Mouse (Mus musculus): ENCODE results near the gene Cdh3.

The Cdh3 gene

GRCm38 (mm10) chr8:106527241-106528036 is 16.7 kb downstream of the Cdh3 start:
- DNase-seq (ENCODE audit: low spot score in 2 of 2): no peak

DNA sequence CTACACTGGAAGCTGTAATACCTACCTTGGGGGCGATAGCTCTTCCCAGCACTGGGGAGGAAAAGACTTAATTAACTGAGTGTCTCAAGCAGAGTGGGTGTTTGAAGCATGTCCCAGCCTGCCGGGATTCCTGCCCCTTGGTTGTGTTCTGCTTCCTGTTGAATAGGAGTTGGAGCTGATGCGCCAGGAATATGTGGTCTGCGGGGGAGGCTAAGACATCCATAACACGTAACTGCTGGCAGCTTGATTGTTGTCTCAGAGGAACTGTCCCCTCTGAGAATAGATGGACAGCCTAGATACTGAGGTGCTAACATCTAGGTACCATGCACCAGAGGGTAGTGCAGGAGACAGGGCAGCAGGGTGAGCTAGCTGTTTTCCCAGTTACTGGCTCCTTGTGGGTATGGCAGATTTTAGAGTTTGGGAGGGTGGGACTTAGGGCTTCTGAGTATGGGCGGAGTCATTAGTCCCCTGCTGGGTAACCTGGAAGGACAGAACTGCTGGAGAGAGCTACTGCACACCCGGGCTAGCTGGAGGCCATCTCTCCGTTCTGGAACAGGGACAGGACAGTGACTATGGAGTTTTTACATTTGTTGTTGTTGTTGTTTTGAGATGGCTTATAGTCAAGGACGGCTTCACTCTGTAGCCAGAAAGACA is 18.0 kb downstream of the Cdh3 start:
- no peak for DNase-seq (ENCODE audit: low spot score in 2 of 2)

DNA sequence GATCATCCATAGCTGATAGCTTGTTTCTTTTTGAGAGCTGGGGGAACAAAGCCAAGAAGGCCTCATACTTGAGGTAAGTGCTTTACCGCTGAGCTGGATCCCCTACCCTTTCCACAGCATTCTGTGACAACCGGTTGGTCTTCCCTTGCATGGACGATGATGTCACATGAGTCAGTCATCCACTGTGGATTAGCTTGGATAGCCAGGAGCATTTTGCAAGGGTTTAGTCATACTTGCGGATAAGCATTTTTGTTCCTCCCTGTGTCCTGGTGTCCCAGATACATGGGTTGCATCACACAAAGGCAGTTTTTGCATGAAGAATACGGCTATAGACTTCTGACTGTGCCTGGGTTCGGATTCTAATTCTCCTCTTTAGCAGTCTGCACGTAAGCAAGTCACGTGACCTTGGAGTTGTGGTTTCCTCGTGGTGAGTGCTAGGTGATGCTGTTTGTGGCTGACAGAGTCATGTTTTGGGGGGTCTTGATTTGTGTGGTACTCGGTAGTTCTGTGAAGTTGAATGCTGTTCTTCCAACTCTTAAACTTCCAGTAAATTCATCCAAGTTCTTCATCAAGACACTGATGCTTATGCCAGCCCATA is 19.3 kb downstream of the Cdh3 start:
- DNase-seq (ENCODE audit: low spot score in 2 of 2): no peak

- no peak for DNase-seq (ENCODE audit: low spot score in 2 of 2)
Measured at GRCm38 (mm10) chr8:106530566-106530965, 19.9 kb downstream of the Cdh3 start.

DNA sequence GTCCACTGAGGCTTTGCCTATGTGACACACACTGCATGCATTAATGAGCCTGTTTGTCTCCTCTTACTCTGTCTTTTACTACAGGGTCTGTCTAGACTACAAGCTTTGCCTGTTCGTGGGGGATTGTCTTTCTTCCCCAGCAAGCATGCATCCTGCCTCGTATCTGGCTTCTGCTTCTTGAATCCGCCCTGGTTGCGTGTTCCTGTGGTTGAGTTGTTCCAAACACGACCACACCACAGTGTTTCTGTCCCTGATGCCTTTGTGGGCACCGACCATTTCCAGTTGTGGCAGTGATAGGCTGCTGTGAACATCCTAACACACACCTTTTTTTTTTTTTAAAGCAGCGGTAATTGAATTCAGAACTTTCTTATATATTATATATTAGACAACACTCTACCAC is 23.0 kb downstream of the Cdh3 start:
- no peak for DNase-seq (ENCODE audit: low spot score in 2 of 2)

DNA sequence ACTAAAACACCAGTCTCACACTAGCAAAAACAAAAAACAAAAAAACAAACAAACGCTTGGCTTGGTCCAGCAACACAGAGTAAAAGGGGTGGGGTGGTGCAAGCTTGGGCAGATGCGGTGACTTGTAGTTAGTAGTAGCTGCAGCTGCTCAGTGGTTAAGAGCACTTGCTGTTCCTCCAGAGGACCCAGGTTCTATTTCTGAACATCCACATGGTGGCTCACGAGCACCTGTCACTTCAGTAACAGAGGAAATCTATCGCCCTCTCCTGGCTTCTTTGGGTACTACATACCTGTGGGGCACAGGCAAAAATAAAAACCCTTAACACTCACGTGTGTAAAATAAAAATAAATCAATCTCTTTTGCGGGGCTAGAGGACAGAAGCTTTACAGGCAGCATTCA is 23.8 kb downstream of the Cdh3 start:
- DNase-seq (ENCODE audit: low spot score in 2 of 2): peak in 1 of 2 experiments; percentile 24

DNA sequence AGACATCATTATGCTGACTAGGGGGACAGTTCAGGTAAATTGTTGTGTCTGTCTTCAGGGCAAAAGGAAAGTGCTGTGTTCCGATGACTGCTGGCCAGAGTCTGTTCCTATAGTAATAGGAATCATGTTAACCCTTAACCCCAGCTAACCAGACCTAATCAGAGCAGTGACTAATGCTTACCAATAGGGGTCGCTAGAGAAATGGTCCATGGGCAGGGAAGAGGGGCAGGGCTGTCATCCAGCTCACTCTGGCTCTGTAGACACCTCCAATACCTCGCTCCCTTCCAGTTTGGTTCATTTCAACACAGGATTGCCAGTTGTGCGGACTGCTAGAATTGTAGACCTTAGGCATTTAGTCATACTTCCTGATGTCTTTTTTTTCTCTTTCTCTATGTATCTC is 24.8 kb downstream of the Cdh3 start:
- no peak for DNase-seq (ENCODE audit: low spot score in 2 of 2)

DNA sequence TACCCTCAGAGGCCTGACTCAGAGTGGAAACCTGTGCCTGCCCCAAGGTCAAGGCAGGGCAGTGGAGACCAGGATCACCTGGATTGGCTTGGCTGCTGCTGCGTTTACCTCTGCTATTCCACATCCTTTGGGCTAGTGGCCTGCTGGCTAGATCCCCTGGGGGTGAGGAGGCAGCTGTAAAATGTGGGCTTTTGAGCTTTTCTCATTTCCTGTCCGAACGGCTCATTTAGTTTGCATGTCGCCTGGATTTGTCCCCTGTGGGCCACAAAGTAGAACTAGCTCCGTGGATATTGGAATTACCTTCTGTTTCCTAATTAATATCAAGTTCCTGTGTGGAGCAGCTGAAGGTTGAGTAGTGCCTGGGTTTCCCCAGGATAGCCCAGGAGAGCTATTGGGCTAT is 28.5 kb downstream of the Cdh3 start:
- no peak for DNase-seq (ENCODE audit: low spot score in 2 of 2)

DNA sequence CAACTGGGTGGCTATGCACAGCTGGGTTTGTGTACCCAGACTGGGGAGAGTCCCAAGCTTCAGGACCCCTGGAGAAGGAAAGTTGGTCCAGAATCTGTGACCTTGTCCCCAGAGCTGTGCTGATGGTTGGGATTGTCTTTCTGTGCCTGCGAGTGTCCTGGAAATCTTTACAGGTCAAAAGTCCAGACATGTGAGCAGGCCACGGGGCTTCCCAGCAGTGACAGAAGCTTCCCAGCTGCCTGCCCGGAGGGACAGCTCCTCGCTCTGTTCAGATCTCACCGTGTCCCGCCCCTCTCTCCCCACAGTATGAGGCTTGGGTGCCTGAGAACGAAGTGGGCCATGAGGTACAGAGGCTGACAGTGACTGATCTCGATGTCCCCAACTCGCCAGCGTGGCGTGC is 30.3 kb downstream of the Cdh3 start:
- no peak for DNase-seq (ENCODE audit: low spot score in 2 of 2)

- no peak for DNase-seq (ENCODE audit: low spot score in 2 of 2)
Measured at GRCm38 (mm10) chr8:106543043-106543442, 32.4 kb downstream of the Cdh3 start.

DNA sequence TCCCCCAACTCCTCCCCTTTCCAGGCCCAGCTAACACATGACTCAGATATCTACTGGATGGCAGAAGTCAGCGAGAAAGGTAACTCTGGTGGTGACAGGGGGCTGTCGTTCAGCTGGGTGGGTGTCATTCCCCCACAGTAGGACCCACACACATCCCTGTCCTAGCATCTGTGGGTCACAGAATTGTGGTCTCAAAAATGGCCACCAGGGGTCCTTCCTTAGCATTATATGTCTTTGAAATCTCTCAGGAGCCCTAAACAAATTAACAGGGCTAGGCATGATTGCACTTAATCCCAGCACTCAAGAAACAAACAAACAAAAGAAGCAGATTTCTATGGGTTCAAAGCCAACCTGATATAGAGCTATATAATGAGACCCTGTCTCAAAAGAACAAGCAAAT is 34.5 kb downstream of the Cdh3 start:
- no peak for DNase-seq (ENCODE audit: low spot score in 2 of 2)

DNA sequence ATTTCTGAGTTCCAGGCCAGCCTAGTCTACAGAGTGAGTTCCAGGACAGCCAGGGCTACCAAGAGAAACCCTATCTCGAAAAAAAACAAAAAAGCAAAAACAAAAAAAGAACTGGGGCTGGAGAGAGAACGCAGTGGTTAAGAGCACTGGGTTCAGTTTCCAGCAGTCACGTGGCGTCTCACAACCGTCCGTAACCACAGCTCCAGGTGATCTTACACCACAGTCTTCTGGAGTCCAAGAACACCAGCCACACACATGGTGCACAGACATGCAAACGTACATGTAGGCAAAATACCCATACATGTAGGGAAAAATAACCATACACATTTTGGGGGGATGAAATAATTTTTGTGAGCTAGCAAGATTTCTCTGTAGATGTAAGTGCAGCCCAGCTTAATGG is 36.1 kb downstream of the Cdh3 start:
- no peak for DNase-seq (ENCODE audit: low spot score in 2 of 2)

DNA sequence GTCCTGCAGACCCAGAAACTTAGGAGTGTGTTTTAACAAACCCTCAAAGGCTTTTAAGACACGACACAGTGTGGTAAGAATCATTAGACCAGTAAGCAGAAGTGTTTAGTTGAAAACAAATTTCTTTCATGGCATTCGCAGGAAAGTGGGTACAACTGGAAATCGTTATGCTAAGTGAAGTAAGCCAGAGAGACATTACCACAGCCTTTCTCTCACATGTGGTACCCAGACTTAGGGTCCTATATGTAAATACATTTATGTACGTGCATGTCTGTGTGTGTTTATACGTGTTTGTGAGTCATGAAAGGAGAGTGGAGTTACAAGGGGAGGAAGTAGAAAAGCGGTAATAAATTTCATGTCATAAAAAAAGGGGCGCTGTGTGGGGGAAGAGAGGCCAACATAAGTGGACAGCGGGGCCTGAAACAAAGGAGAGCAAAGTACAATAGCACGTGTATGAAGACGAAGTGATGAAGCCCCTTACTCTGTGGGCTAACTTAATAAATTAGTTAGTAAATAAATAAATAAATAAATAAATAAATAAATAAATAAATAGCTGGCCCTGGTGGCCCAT is 37.8 kb downstream of the Cdh3 start:
- no peak for DNase-seq (ENCODE audit: low spot score in 2 of 2)

DNA sequence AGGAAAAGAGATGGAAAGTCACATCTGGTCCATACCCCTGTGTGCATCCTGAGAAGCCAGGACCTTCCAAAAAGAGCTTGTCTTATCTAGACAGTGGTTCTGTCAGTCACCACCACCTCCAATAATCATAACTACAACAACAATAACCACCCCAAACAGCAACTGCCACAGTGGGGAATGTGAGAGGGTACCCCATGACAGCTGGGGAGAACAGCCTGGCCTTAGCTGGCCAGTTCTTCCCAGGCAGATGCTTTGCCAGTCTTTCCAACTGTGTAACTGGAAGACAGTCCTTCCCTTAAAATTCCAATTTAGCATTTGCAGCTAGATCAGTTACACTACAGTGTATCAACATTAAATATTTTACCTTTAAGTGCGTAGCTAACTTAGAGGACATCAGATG is 40.2 kb downstream of the Cdh3 start:
- DNase-seq (ENCODE audit: low spot score in 2 of 2): no peak

GRCm38 (mm10) chr8:106554011-106554410 is 43.3 kb downstream of the Cdh3 start:
- DNase-seq (ENCODE audit: low spot score in 2 of 2): no peak

GRCm38 (mm10) chr8:106556068-106556645 is 45.5 kb downstream of the Cdh3 start:
- DNase-seq (ENCODE audit: low spot score in 2 of 2): no peak

GRCm38 (mm10) chr8:106559844-106560243 is 49.2 kb downstream of the Cdh3 start:
- DNase-seq (ENCODE audit: low spot score in 2 of 2): no peak

DNA sequence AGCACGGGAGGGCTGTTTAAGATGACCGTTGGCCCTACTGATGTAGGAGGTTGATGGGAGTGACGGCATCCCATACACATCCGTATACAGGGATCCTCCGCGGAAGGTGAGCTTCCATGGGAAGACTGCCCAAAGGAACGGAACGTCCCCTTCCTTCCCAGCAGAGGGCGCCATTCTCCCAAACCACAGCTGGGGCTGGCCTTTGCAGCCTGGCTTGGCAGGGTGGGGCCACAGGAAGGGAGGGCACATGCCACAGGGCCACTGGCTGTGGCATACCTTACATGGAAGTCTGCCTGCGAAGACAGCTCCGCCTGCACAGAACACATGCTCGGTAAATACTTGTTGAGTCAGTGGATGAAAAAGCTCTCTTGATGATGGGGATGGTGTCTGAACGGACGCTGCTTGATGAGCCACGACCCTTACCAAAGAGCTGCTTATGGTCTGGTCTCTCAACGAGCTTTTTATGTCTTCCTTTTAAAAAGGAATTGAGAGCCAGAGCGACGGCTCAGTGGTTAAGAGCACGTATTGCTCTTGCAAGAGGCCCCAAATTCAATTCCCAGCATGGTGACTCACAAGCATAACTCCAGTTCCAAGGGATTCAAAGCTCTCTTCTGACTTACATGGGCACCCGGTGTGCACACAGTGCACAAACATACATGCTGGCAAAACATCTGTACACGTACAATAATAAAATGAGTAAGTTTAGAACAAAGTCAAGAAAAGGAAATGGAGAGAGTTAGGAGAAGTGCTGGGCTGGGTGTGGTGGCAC is 50.6 kb downstream of the Cdh3 start:
- peak in 1 of 2 experiments; percentile 7 for DNase-seq (ENCODE audit: low spot score in 2 of 2)

GRCm38 (mm10) chr8:106563691-106564182 is 53.0 kb downstream of the Cdh3 start:
- DNase-seq (ENCODE audit: low spot score in 2 of 2): no peak

- no peak for DNase-seq (ENCODE audit: low spot score in 2 of 2)
Measured at GRCm38 (mm10) chr8:106569006-106569405, 58.3 kb downstream of the Cdh3 start.

DNA sequence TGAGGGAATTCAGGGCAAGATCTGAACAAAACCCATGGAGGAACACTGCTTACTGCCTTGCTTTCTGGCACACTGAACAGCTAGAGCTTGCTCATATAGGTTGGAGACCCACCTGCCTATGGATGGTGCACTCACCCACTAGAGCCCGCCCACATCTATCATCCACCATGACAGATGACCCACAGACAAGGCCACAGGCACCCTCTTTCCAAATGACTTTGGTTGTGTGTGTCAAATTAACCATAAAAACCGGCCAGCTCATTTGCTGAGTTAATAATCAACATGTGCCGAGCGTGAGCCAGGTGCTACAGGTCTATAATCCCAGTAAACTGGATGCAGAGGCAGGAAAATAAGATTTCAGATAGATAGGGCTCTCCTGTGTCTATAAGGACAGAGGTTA is 59.7 kb downstream of the Cdh3 start:
- no peak for DNase-seq (ENCODE audit: low spot score in 2 of 2)

Measured in left cerebral cortex, adult 9 months (tissue).